Mouse (Mus musculus): Measurements from ENCODE around the gene BC034090. TPM values are rescaled to one million over a fixed set of nuclear protein-coding genes. Genes with fewer than 3 reads are reported as not detected.
"Not testable (repeated sequence)": the region's sequence is repeated elsewhere in the genome, so short reads cannot be mapped to it uniquely, and the experiment has no call there.

Gene BC034090
- polyA plus RNA-seq, 1 experiment from 2014 or later = 9.1 TPM

- 86% methylated on average over 1 of the region's 1 CpGs for WGBS
- H3K27ac ChIP-seq (ENCODE audit: low read length); H3K9ac ChIP-seq (ENCODE audit: low read length); ATAC-seq (replicated peaks; ENCODE audit: extremely low read depth, insufficient read depth, low FRiP score); H3K27me3 ChIP-seq (ENCODE audit: control insufficient read depth, insufficient read depth, low read length); H3K9me3 ChIP-seq (replicated peaks; ENCODE audit: control insufficient read depth, low read length); H3K4me2 ChIP-seq (ENCODE audit: low read depth, low read length); H3K4me1 ChIP-seq (ENCODE audit: control insufficient read depth, insufficient read depth, low read length); H3K4me3 ChIP-seq (ENCODE audit: low read length): not testable (repeated sequence)
- H3K36me3 ChIP-seq (ENCODE audit: control insufficient read depth, insufficient read depth) = peaks cover 16% of the 10 kb centered on the region
Observed at GRCm38 (mm10) chr1:155173644-155174016, 70.6 kb downstream of the BC034090 start.

- 86% methylated on average over 3 of the region's 3 CpGs for WGBS
- Histone ChIP-seq H3K4me1 (ENCODE audit: control insufficient read depth, insufficient read depth, low read length) (peaks cover 6% of the 10 kb centered on the region), H3K27ac (ENCODE audit: low read length) (no peak overlapping the region), H3K27me3 (ENCODE audit: control insufficient read depth, insufficient read depth, low read length) (no peaks in the 10 kb centered on the region), H3K9ac (ENCODE audit: low read length) (no peak overlapping the region), H3K4me2 (ENCODE audit: low read depth, low read length) (no peak overlapping the region), H3K4me3 (ENCODE audit: low read length) (no peak overlapping the region), H3K9me3 (replicated peaks; ENCODE audit: control insufficient read depth, low read length) (no peaks in the 10 kb centered on the region), H3K36me3 (ENCODE audit: control insufficient read depth, insufficient read depth) (peaks cover 12% of the 10 kb centered on the region)
- ATAC-seq (replicated peaks; ENCODE audit: extremely low read depth, insufficient read depth, low FRiP score) = no peak
Observed at GRCm38 (mm10) chr1:155172895-155173643, 71.2 kb downstream of the BC034090 start.

- H3K27me3 ChIP-seq (ENCODE audit: control insufficient read depth, insufficient read depth, low read length) = no peaks in the 10 kb centered on the region
- no peak overlapping the region for H3K27ac ChIP-seq (ENCODE audit: low read length)
- H3K4me1 ChIP-seq (ENCODE audit: control insufficient read depth, insufficient read depth, low read length) = peaks cover 10% of the 10 kb centered on the region
- H3K4me3 ChIP-seq (ENCODE audit: low read length) = no peak overlapping the region
- H3K9ac ChIP-seq (ENCODE audit: low read length) = no peak overlapping the region
- H3K4me2 ChIP-seq (ENCODE audit: low read depth, low read length) = no peak overlapping the region
- no peaks in the 10 kb centered on the region for H3K9me3 ChIP-seq (replicated peaks; ENCODE audit: control insufficient read depth, low read length)
- no peak for ATAC-seq (replicated peaks; ENCODE audit: extremely low read depth, insufficient read depth, low FRiP score)
- H3K36me3 ChIP-seq (ENCODE audit: control insufficient read depth, insufficient read depth) = no peaks in the 10 kb centered on the region
Observed at GRCm38 (mm10) chr1:155169935-155170334, 74.3 kb downstream of the BC034090 start.

- 72% methylated on average over 3 of the region's 3 CpGs for WGBS
- no peak overlapping the region for H3K27ac ChIP-seq (ENCODE audit: low read length)
- ATAC-seq (replicated peaks; ENCODE audit: extremely low read depth, insufficient read depth, low FRiP score) = no peak
Observed at GRCm38 (mm10) chr1:155167453-155167852, 76.8 kb downstream of the BC034090 start.

More at GRCm38 (mm10) chr1:155167453-155167852, 76.8 kb downstream of the BC034090 start:
- H3K9me3 ChIP-seq (replicated peaks; ENCODE audit: control insufficient read depth, low read length) = no peaks in the 10 kb centered on the region
- no peaks in the 10 kb centered on the region for H3K36me3 ChIP-seq (ENCODE audit: control insufficient read depth, insufficient read depth)
- no peak overlapping the region for H3K9ac ChIP-seq (ENCODE audit: low read length)
- H3K27me3 ChIP-seq (ENCODE audit: control insufficient read depth, insufficient read depth, low read length) = no peaks in the 10 kb centered on the region
- H3K4me2 ChIP-seq (ENCODE audit: low read depth, low read length) = no peak overlapping the region
- H3K4me3 ChIP-seq (ENCODE audit: low read length) = no peak overlapping the region
- peaks cover 15% of the 10 kb centered on the region for H3K4me1 ChIP-seq (ENCODE audit: control insufficient read depth, insufficient read depth, low read length)

Other genes starting within 250 kb of the BC034090 start
- gene Ier5, start 144.8 kb downstream of the BC034090 start, polyA plus RNA-seq (2015; fragmentation: Nextera tagmentation; extraction: Ambion mirVana) = 3.6 and 3.9 TPM in 2 replicates
- gene Mr1, start 97.6 kb downstream of the BC034090 start, polyA plus RNA-seq (2015; fragmentation: Nextera tagmentation; extraction: Ambion mirVana) = 7.7 and 10.4 TPM in 2 replicates
- gene Stx6, start 85.7 kb downstream of the BC034090 start, polyA plus RNA-seq (2015; fragmentation: Nextera tagmentation; extraction: Ambion mirVana) = 53.4 and 54.0 TPM in 2 replicates
- gene Xpr1, start 173.0 kb upstream of the BC034090 start, polyA plus RNA-seq (2015; fragmentation: Nextera tagmentation; extraction: Ambion mirVana) = 9.1 and 9.3 TPM in 2 replicates

All from heart, embryonic 16.5 days (tissue).